Mouse (Mus musculus): ENCODE data around the gene Qpctl. TPM values are rescaled to one million over a fixed set of nuclear protein-coding genes. Genes with fewer than 3 reads are reported as not detected.

Gene Qpctl
- polyA plus RNA-seq, 1 experiment, result 15.7 TPM

- H3K4me3 ChIP-seq (replicated peaks; ENCODE audit: insufficient read depth, low read depth, low read length), result no peak overlapping the region
- TF ChIP-seq POLR2A (IDR thresholded peaks at IDR 0.05; ENCODE audit: borderline replicate concordance, insufficient read depth, low read length), result no peak
Measured at GRCm38 (mm10) chr7:19119083-19119482, 30.0 kb downstream of the Qpctl start.

GRCm38 (mm10) chr7:19118028-19118771, 30.9 kb downstream of the Qpctl start, which contains the start of gene Gm4969:
Gene Gm4969, minus strand, starts transcription at chr7:19118368.
- H3K4me1 ChIP-seq (ENCODE audit: control insufficient read depth, insufficient read depth, low read length), result peaks cover 4% of the 10 kb centered on the region; the same call in 1 of the 2 replicates
- DNase-seq, result peak; percentile 64 to 67
- no peak within 1 kb of the TSS for H3K27ac ChIP-seq (ENCODE audit: insufficient read depth, low read length)
- H3K27me3 ChIP-seq (ENCODE audit: control insufficient read depth, insufficient read depth, low read length), result no peaks in the 10 kb centered on the region
- WGBS, result 17% methylated on average over 64 of the region's 64 CpGs
- no peak for TF ChIP-seq POLR2A (IDR thresholded peaks at IDR 0.05; ENCODE audit: borderline replicate concordance, insufficient read depth, low read length)
- TF ChIP-seq CTCF (IDR thresholded peaks at IDR 0.05; ENCODE audit: borderline replicate concordance, insufficient read depth, low read depth, low read length), result no peak
- no peak within 1 kb of the TSS for H3K4me3 ChIP-seq (replicated peaks; ENCODE audit: insufficient read depth, low read depth, low read length)

More at GRCm38 (mm10) chr7:19119083-19119482, 30.0 kb downstream of the Qpctl start:
- Histone ChIP-seq H3K4me1 (ENCODE audit: control insufficient read depth, insufficient read depth, low read length) (peaks cover 4% of the 10 kb centered on the region; the same call in 1 of the 2 replicates), H3K27ac (ENCODE audit: insufficient read depth, low read length) (no peak overlapping the region), H3K27me3 (ENCODE audit: control insufficient read depth, insufficient read depth, low read length) (no peaks in the 10 kb centered on the region)
- peak; percentile 30 to 47 for DNase-seq
- 92% methylated on average over 8 of the region's 8 CpGs for WGBS

- no peak for TF ChIP-seq POLR2A (IDR thresholded peaks at IDR 0.05; ENCODE audit: borderline replicate concordance, insufficient read depth, low read length)
- no peak for TF ChIP-seq CTCF (IDR thresholded peaks at IDR 0.05; ENCODE audit: borderline replicate concordance, insufficient read depth, low read depth, low read length)
- no peaks in the 10 kb centered on the region for H3K4me1 ChIP-seq (ENCODE audit: control insufficient read depth, insufficient read depth, low read length)
- H3K27me3 ChIP-seq (ENCODE audit: control insufficient read depth, insufficient read depth, low read length), result no peaks in the 10 kb centered on the region
- no peak overlapping the region for H3K27ac ChIP-seq (ENCODE audit: insufficient read depth, low read length)
- no peak overlapping the region for H3K4me3 ChIP-seq (replicated peaks; ENCODE audit: insufficient read depth, low read depth, low read length)
- DNase-seq, result no peak
- WGBS, result 94% methylated on average over 1 of the region's 1 CpGs
Measured at GRCm38 (mm10) chr7:19109565-19109964, 39.5 kb downstream of the Qpctl start.

DNA sequence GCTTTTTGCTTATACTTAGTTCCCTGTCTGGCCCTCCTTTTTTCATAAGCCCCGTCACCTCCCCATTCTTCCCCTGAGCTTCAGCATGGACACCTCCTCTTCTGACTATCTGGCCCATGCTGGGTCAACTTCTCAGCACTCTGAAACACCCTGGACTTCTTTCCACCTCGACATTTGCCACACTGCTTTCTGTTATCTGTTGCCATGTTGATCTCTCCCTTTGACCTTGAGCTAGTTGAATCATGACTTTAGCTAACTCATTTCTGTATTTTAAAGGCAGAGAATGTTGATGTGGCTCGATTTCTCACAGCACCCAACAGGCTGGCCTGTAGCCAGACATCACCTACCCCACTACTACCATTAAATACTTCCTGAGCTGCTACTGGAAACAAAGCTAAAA, 41.7 kb downstream of the Qpctl start:
- Histone ChIP-seq H3K4me3 (replicated peaks; ENCODE audit: insufficient read depth, low read depth, low read length) (no peak overlapping the region), H3K4me1 (ENCODE audit: control insufficient read depth, insufficient read depth, low read length) (no peaks in the 10 kb centered on the region), H3K27ac (ENCODE audit: insufficient read depth, low read length) (no peak overlapping the region), H3K27me3 (ENCODE audit: control insufficient read depth, insufficient read depth, low read length) (no peaks in the 10 kb centered on the region)
- DNase-seq, result no peak
- TF ChIP-seq POLR2A (IDR thresholded peaks at IDR 0.05; ENCODE audit: borderline replicate concordance, insufficient read depth, low read length) (no peak), CTCF (IDR thresholded peaks at IDR 0.05; ENCODE audit: borderline replicate concordance, insufficient read depth, low read depth, low read length) (no peak)
- 61% methylated on average over 3 of the region's 3 CpGs for WGBS

DNA sequence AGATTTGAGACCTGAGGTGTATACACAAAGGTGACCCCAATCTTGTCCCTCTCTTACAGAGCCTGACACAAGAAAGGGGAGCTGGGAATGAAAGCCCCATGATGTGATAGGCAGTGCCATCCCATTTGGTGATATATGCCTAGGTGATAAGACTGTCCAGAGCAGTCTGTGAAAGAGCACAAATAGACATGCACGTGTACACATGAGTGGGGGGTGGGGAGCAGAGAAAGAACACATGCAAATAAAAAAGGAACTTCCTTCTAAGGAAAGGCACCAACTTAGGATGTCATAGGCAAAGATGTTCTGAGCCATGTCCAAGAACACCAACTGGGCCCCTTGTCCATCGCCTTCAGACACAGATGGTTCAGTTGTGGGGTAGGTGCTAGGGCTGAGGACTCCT, 44.6 kb downstream of the Qpctl start:
- H3K27me3 ChIP-seq (ENCODE audit: control insufficient read depth, insufficient read depth, low read length), result no peaks in the 10 kb centered on the region
- no peak for DNase-seq
- H3K4me1 ChIP-seq (ENCODE audit: control insufficient read depth, insufficient read depth, low read length), result no peaks in the 10 kb centered on the region
- no peak for TF ChIP-seq POLR2A (IDR thresholded peaks at IDR 0.05; ENCODE audit: borderline replicate concordance, insufficient read depth, low read length)
- TF ChIP-seq CTCF (IDR thresholded peaks at IDR 0.05; ENCODE audit: borderline replicate concordance, insufficient read depth, low read depth, low read length), result no peak
- 73% methylated on average over 2 of the region's 2 CpGs for WGBS
- H3K27ac ChIP-seq (ENCODE audit: insufficient read depth, low read length), result no peak overlapping the region
- no peak overlapping the region for H3K4me3 ChIP-seq (replicated peaks; ENCODE audit: insufficient read depth, low read depth, low read length)

- TF ChIP-seq CTCF (IDR thresholded peaks at IDR 0.05; ENCODE audit: borderline replicate concordance, insufficient read depth, low read depth, low read length), result no peak
- TF ChIP-seq POLR2A (IDR thresholded peaks at IDR 0.05; ENCODE audit: borderline replicate concordance, insufficient read depth, low read length), result no peak
- Histone ChIP-seq H3K27ac (ENCODE audit: insufficient read depth, low read length) (no peak overlapping the region), H3K27me3 (ENCODE audit: control insufficient read depth, insufficient read depth, low read length) (no peaks in the 10 kb centered on the region), H3K4me1 (ENCODE audit: control insufficient read depth, insufficient read depth, low read length) (no peaks in the 10 kb centered on the region), H3K4me3 (replicated peaks; ENCODE audit: insufficient read depth, low read depth, low read length) (no peak overlapping the region)
- no peak for DNase-seq
Measured at GRCm38 (mm10) chr7:19103741-19104140, 45.4 kb downstream of the Qpctl start.

DNA sequence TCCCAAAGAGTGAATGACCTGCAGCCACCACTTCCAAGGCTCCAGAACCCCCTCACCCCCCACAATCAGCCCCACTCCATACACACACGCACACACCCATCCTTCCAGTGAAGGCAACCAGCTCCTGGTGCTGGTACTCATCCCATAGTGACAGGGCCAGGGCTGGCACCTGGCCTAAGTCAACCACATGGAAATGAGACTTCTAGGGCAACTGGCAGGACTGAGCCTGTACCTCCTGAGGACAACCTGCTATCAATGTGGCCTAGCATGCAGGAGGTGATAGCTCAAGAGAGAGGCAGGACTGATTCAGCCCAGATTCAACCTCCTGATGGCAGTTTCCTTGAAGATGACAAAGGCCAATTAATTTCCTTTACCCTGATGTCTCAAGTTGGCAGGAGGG, 48.8 kb downstream of the Qpctl start:
- Histone ChIP-seq H3K27ac (ENCODE audit: insufficient read depth, low read length) (no peak overlapping the region), H3K4me1 (ENCODE audit: control insufficient read depth, insufficient read depth, low read length) (no peaks in the 10 kb centered on the region), H3K4me3 (replicated peaks; ENCODE audit: insufficient read depth, low read depth, low read length) (no peak overlapping the region), H3K27me3 (ENCODE audit: control insufficient read depth, insufficient read depth, low read length) (no peaks in the 10 kb centered on the region; the same call in 1 of the 2 replicates)
- no peak for DNase-seq
- WGBS, result 54% methylated on average over 1 of the region's 1 CpGs
- TF ChIP-seq POLR2A (IDR thresholded peaks at IDR 0.05; ENCODE audit: borderline replicate concordance, insufficient read depth, low read length) (no peak), CTCF (IDR thresholded peaks at IDR 0.05; ENCODE audit: borderline replicate concordance, insufficient read depth, low read depth, low read length) (no peak)

- no peak for DNase-seq
- no peak for TF ChIP-seq POLR2A (IDR thresholded peaks at IDR 0.05; ENCODE audit: borderline replicate concordance, insufficient read depth, low read length)
- TF ChIP-seq CTCF (IDR thresholded peaks at IDR 0.05; ENCODE audit: borderline replicate concordance, insufficient read depth, low read depth, low read length), result no peak
- H3K4me1 ChIP-seq (ENCODE audit: control insufficient read depth, insufficient read depth, low read length), result no peaks in the 10 kb centered on the region
- H3K27me3 ChIP-seq (ENCODE audit: control insufficient read depth, insufficient read depth, low read length), result peaks cover 1% of the 10 kb centered on the region; the same call in 1 of the 2 replicates
- no peak overlapping the region for H3K4me3 ChIP-seq (replicated peaks; ENCODE audit: insufficient read depth, low read depth, low read length)
- WGBS, result 72% methylated on average over 7 of the region's 7 CpGs
- no peak overlapping the region for H3K27ac ChIP-seq (ENCODE audit: insufficient read depth, low read length)
Measured at GRCm38 (mm10) chr7:19098811-19099210, 50.3 kb downstream of the Qpctl start.

All from cerebellum, adult 2 months (tissue).